Mouse (Mus musculus) heart, embryonic 11.5 days (tissue): ENCODE data around the gene Kcnj14. TPM values are rescaled to one million over a fixed set of nuclear protein-coding genes. Genes with fewer than 3 reads are reported as not detected.

Source experiments
- ATAC-seq: fragments of 200-750 bp; cut with Nextera tagmentation; replicated peaks from 2 replicates; pipeline ENCODE4 v1.8.0; 2017; ENCODE audit warnings: moderate library complexity; ENCODE audit not compliant: insufficient number of reproducible peaks, low FRiP score, low TSS enrichment
- H3K27ac ChIP-seq: fragments of 300-500 bp; sonication (generic); 2 replicates; pipeline ENCODE4 v1.5.1; 2014; ENCODE audit warnings: mild to moderate bottlenecking, low read depth, low read length
- H3K27me3 ChIP-seq: fragments of 300-500 bp; sonication (generic); 2 replicates; pipeline ENCODE4 v1.6.1; 2014; ENCODE audit warnings: mild to moderate bottlenecking, low read length, mixed read lengths; ENCODE audit not compliant: control insufficient read depth, insufficient read depth
- H3K36me3 ChIP-seq: fragments of 300-500 bp; sonication (generic); 2 replicates; pipeline ENCODE4 v1.6.1; 2014; ENCODE audit warnings: mild to moderate bottlenecking, low read length, moderate library complexity, mixed read lengths; ENCODE audit not compliant: control insufficient read depth, insufficient read depth
- H3K4me1 ChIP-seq: fragments of 300-500 bp; sonication (generic); 2 replicates; pipeline ENCODE4 v1.6.1; 2014; ENCODE audit warnings: low read length; ENCODE audit not compliant: control insufficient read depth, insufficient read depth
- H3K4me2 ChIP-seq: fragments of 300-500 bp; sonication (generic); 2 replicates; pipeline ENCODE4 v1.6.1; 2014; ENCODE audit warnings: mild to moderate bottlenecking, moderate library complexity
- H3K4me3 ChIP-seq: fragments of 300-500 bp; sonication (generic); 2 replicates; pipeline ENCODE4 v1.5.1; 2014; ENCODE audit warnings: low read depth, low read length
- H3K9ac ChIP-seq: fragments of 300-500 bp; sonication (generic); 2 replicates; pipeline ENCODE4 v1.6.1; 2014; ENCODE audit warnings: mild to moderate bottlenecking, low read depth, low read length, moderate library complexity
- H3K9me3 ChIP-seq: fragments of 300-500 bp; sonication (generic); replicated peaks from 2 replicates; pipeline ENCODE4 v1.6.1; 2016; ENCODE audit warnings: low read length; ENCODE audit not compliant: control insufficient read depth
- WGBS: fragments of 180-500 bp; shearing (Covaris S2); extraction: QIAGEN DNeasy Blood & Tissue Kit; methylation state at CpG from one replicate; pipeline ENCODE4 v1.1.7; 2014; ENCODE audit not compliant: insufficient replicate concordance; 5-methylcytosine and 5-hydroxymethylcytosine counted together
- polyA plus RNA-seq: library from polyadenylated mRNA; unstranded; fragments of >200 nt; fragmentation: Nextera tagmentation; extraction: Ambion mirVana; gene quantifications from 2 replicates; pipeline ENCODE4 v1.2.1, GENCODE M21; 2014

Kcnj14 gene
- polyA plus RNA-seq, 1 experiment from 2014 or later: 1.0 TPM

DNA sequence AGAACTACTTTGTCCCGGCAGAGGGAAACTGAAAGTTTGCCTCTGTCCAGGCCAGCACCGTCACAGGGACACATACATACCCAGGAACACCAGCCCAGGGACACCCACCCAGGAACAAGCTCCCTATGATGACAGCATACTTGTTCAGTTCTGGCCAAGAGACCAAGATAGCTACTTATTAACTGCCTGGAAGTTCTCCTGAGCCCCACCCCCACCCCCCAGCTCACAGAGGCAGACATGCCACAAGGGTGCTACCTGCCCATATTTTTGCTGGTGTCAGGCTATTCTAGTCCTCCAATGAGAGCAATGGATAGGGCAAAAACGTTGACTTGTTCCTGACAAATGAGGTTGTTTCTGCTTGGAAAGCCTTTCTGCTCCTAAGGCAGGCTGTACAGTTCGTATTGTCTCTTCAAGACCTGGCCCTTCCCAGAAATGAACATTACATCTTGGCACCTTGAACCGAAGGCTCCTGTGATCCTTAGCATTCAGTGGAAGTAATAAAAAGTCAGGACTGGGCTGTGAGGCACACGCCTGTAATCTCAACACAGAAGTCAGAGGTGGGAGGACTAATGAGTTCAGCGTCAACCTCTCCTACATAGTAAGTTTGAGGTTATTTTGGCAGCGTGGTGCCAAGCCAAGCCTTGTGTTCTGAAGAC lies 54.0 kb downstream of the Kcnj14 start:
- no peak overlapping the region for H3K27ac ChIP-seq
- H3K27me3 ChIP-seq: peaks cover 8% of the 10 kb centered on the region
- no peak overlapping the region for H3K4me2 ChIP-seq
- H3K9me3 ChIP-seq: no peaks in the 10 kb centered on the region
- no peaks in the 10 kb centered on the region for H3K36me3 ChIP-seq
- H3K4me1 ChIP-seq: no peaks in the 10 kb centered on the region; the same call in 1 of the 2 replicates
- 64% methylated on average over 8 of the region's 8 CpGs for WGBS
- H3K9ac ChIP-seq: no peak overlapping the region
- H3K4me3 ChIP-seq: no peak overlapping the region
- ATAC-seq: no peak

DNA sequence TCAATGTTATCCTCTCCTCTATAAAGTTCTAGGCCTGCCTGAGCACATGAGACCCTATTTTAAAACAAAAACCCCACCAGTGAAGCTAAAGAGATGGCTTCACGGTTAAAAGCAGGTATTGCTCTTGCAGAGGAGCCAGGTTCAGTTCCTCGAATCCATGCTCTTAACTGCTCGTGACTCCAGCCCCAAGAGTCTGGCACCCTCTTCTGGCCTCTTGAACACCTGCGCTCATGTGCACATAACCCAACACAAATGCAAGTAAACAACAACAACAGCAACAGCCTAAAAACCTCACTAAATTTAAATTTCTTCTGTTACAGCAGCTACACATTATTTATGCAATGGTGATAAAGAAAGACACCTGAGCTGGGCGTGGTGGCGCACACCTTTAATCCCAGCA lies 57.1 kb downstream of the Kcnj14 start:
- Histone ChIP-seq H3K27me3 (peaks cover 5% of the 10 kb centered on the region; the same call in 1 of the 2 replicates), H3K4me3 (no peak overlapping the region), H3K36me3 (no peaks in the 10 kb centered on the region), H3K27ac (no peak overlapping the region), H3K9ac (no peak overlapping the region), H3K4me2 (no peak overlapping the region), H3K4me1 (no peaks in the 10 kb centered on the region; the same call in 1 of the 2 replicates), H3K9me3 (no peaks in the 10 kb centered on the region)
- WGBS: 80% methylated on average over 6 of the region's 6 CpGs
- no peak for ATAC-seq

DNA sequence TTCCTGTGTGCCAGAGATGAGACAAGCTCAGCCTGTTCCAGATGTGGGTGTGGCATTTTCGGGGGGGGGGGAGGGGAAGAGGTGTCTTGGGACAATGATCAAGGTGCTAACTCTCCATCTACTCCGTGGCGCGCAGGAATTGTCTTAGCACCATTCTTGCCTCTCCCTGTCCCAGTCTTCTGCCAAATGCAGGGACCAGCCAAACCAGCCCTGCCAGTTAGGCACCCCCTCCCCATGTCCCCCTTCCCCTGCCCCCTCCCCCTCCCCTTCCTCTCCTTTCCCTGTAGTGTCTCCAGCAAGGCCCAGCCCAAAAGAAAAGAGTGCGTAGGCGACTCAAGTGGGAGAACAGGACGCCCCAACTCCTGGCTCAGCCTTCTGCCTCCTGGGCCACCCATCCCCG lies 57.8 kb downstream of the Kcnj14 start:
- no peak for ATAC-seq
- Histone ChIP-seq H3K27me3 (peaks cover 5% of the 10 kb centered on the region; the same call in 1 of the 2 replicates), H3K9ac (no peak overlapping the region), H3K4me3 (no peak overlapping the region), H3K9me3 (no peaks in the 10 kb centered on the region), H3K4me1 (no peaks in the 10 kb centered on the region; the same call in 1 of the 2 replicates), H3K4me2 (no peak overlapping the region), H3K27ac (no peak overlapping the region), H3K36me3 (no peaks in the 10 kb centered on the region)
- 59% methylated on average over 7 of the region's 8 CpGs for WGBS

Other genes with a start within 250 kb of the Kcnj14 start
- gene Fgf21, start 209.3 kb downstream of the Kcnj14 start, polyA plus RNA-seq: not detected in 2 replicates
- gene Fut1, start 207.5 kb downstream of the Kcnj14 start, polyA plus RNA-seq: not detected in 2 replicates
- gene Izumo1, start 203.0 kb downstream of the Kcnj14 start, polyA plus RNA-seq: 0.34 and 0.35 TPM in 2 replicates
- 13.9 and 14.5 TPM in 2 replicates for gene Rasip1, start 197.3 kb downstream of the Kcnj14 start, polyA plus RNA-seq
- 3.4 and 4.0 TPM in 2 replicates for gene Mamstr, start 184.8 kb downstream of the Kcnj14 start, polyA plus RNA-seq
- gene Fut2, start 158.4 kb downstream of the Kcnj14 start, polyA plus RNA-seq: 0.56 and 1.0 TPM in 2 replicates
- not detected in 2 replicates for gene Ntn5, start 140.8 kb downstream of the Kcnj14 start, polyA plus RNA-seq
- gene Sec1, start 130.4 kb downstream of the Kcnj14 start, polyA plus RNA-seq: 0.24 and 0.99 TPM in 2 replicates
- gene Car11, start 124.9 kb downstream of the Kcnj14 start, polyA plus RNA-seq: 3.3 and 5.5 TPM in 2 replicates
- 3.3 and 3.5 TPM in 2 replicates for gene Dbp, start 119.7 kb downstream of the Kcnj14 start, polyA plus RNA-seq
- gene Rpl18, start 109.3 kb downstream of the Kcnj14 start, polyA plus RNA-seq: 764 and 836 TPM in 2 replicates
- gene Sphk2, start 106.8 kb downstream of the Kcnj14 start, polyA plus RNA-seq: 13.2 and 17.3 TPM in 2 replicates
- 0.58 and 0.67 TPM in 2 replicates for gene Fam83e, start 103.6 kb downstream of the Kcnj14 start, polyA plus RNA-seq
- gene Spaca4, start 99.0 kb downstream of the Kcnj14 start, polyA plus RNA-seq: not detected in 2 replicates
- gene Lmtk3, start 41.0 kb downstream of the Kcnj14 start, polyA plus RNA-seq: 0.41 and 1.1 TPM in 2 replicates
- gene Sult2b1, start 40.1 kb downstream of the Kcnj14 start, polyA plus RNA-seq: 0.27 and 0.33 TPM in 2 replicates
- 89.7 and 104 TPM in 2 replicates for gene Cyth2, start 10.2 kb downstream of the Kcnj14 start, polyA plus RNA-seq
- gene Grwd1, start 6.2 kb upstream of the Kcnj14 start, polyA plus RNA-seq: 48.7 and 49.8 TPM in 2 replicates
- 76.0 and 115 TPM in 2 replicates for gene Kdelr1, start 48.0 kb upstream of the Kcnj14 start, polyA plus RNA-seq
- gene Grin2d, start 53.6 kb upstream of the Kcnj14 start, polyA plus RNA-seq: 0.11 TPM in 2 replicates
- 0.54 and 1.3 TPM in 2 replicates for gene Syngr4, start 71.9 kb upstream of the Kcnj14 start, polyA plus RNA-seq
- gene Tmem143, start 72.2 kb upstream of the Kcnj14 start, polyA plus RNA-seq: 5.5 and 5.8 TPM in 2 replicates
- 62.4 and 65.3 TPM in 2 replicates for gene Emp3, start 96.6 kb upstream of the Kcnj14 start, polyA plus RNA-seq
- 2.0 and 3.4 TPM in 2 replicates for gene Ccdc114, start 99.3 kb upstream of the Kcnj14 start, polyA plus RNA-seq
- gene Abcc6, start 205.5 kb upstream of the Kcnj14 start, polyA plus RNA-seq: 0.04 TPM in 2 replicates
- gene Nomo1, start 208.9 kb upstream of the Kcnj14 start, polyA plus RNA-seq: 19.2 and 20.8 TPM in 2 replicates